ENCODE assay signal across 8 mouse cellular contexts in the genomic region with DNA sequence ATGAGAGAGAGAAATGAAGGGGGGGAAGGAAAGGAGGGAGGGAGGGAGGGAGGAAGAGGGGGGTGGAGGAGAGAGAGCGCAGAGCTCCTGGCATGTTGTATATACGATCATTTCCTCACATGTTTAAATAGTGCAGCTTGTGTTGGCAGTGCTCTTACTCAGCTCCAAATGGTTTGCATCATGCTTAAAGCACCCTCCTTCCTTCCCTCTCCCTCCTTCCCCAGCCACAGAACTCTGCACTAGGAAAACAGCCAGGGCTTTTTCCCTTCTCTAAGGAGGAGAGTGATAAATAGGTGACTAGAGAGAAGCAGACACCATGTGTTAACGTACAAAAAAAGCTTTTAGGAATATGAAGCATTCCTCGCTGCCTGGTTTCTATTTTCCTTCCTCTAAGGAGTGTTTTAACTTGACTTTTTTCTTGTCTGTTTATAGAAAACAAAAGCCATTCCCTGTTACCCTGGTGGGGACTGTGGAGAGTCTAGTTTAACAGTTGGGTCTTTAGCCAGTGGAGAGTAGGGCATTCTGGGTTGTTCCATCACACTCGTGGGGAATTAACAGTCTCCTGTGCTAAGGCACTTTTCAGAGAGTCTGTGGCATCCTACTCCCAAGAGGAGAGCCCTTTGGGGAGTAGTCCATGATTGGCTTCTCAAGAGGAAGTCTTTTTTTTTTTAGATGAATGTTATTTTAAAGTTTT.
DNase-seq lines count a peak whose midpoint lies in the region; ATAC-seq and TF ChIP-seq lines count a peak whose summit lies in the region.

No protein-coding gene starts in this region.

- 17% methylated on average over 4 of the region's 5 CpGs for WGBS in lung, adult 2 months
- 13% methylated on average over 5 of the region's 5 CpGs for WGBS in stomach, embryonic 14.5 days

- DNase-seq in adrenal gland, postnatal 10 days, result peak; percentile 29
- no peak for DNase-seq in adrenal gland, postnatal 14 days
- DNase-seq in lung, adult 18-20 months, result peak; percentile 40 to 55
- no peak for DNase-seq in lung, adult 2 months
- DNase-seq in kidney, postnatal 4 days, result peak; percentile 39 to 51
- no peak for DNase-seq in adrenal gland, adult 18-20 months (ENCODE audit: low spot score in 2 of 2)
- DNase-seq in gastrocnemius, adult 18-20 months (ENCODE audit: low spot score), result no peak

- H3K27ac ChIP-seq in stomach, embryonic 14.5 days (ENCODE audit: low read length), result peak overlapping the region; percentile 99

- no peak for TF ChIP-seq POLR2A in lung, adult 2 months (IDR thresholded peaks at IDR 0.05; ENCODE audit: borderline replicate concordance, extremely low read depth, low read depth, low read length)

- no peak for TF ChIP-seq CTCF in lung, adult 2 months (IDR thresholded peaks at IDR 0.05; ENCODE audit: insufficient read depth, low read length)

- H3K9me3 ChIP-seq in stomach, embryonic 14.5 days (ENCODE audit: control insufficient read depth, low read depth, low read length), result no peaks in the 10 kb centered on the region

- H3K27me3 ChIP-seq in stomach, embryonic 14.5 days (ENCODE audit: control insufficient read depth, insufficient read depth, low read length), result no peaks in the 10 kb centered on the region

- ATAC-seq in stomach, embryonic 14.5 days (ENCODE audit: insufficient number of reproducible peaks, insufficient read depth, low FRiP score, low read depth), result peak; percentile 89

- H3K4me3 ChIP-seq in lung, adult 2 months (replicated peaks; ENCODE audit: extremely low read depth, low read depth, low read length), result no peak overlapping the region
- H3K4me3 ChIP-seq in stomach, embryonic 14.5 days (ENCODE audit: low read depth, low read length), result no peak overlapping the region

- peak overlapping the region; percentile 16; the same call in 1 of the 2 replicates for H3K4me2 ChIP-seq in stomach, embryonic 14.5 days (replicated peaks; ENCODE audit: low read depth, low read length)

- no peak overlapping the region for H3K9ac ChIP-seq in stomach, embryonic 14.5 days (replicated peaks; ENCODE audit: low read depth, low read length)

- peaks cover 36% of the 10 kb centered on the region for H3K4me1 ChIP-seq in lung, adult 2 months (ENCODE audit: control insufficient read depth, insufficient read depth, low read length)
- H3K4me1 ChIP-seq in stomach, embryonic 14.5 days (ENCODE audit: control insufficient read depth, insufficient read depth, low read length), result peaks cover 53% of the 10 kb centered on the region

- H3K36me3 ChIP-seq in stomach, embryonic 14.5 days (ENCODE audit: control insufficient read depth, insufficient read depth, low read length), result no peaks in the 10 kb centered on the region

Comparison
In these comparisons a context has a peak if more than half of its experiments do, and no peak if none do; other contexts are left out.
1. DNase-seq: peak in adrenal gland, postnatal 10 days (single experiment), lung, adult 18-20 months (2 of 2) and kidney, postnatal 4 days (2 of 2); none in adrenal gland, postnatal 14 days (single experiment), lung, adult 2 months (single experiment), adrenal gland, adult 18-20 months (0 of 2) and gastrocnemius, adult 18-20 months (single experiment).